Mouse (Mus musculus): ENCODE measurements around the gene Zfp217.

GRCm38 (mm10) chr2:170129248-170129922 is 18.5 kb downstream of the Zfp217 start:
- no peak for TF ChIP-seq GATA1 (IDR thresholded peaks at IDR 0.05; ENCODE audit: low read length)
- no peak for TF ChIP-seq TAL1 (IDR thresholded peaks at IDR 0.05; ENCODE audit: low read length)

All from erythroblast, embryonic 14.5 days (primary cell).